Mouse (Mus musculus): ENCODE data around the gene Clybl. TPM values are rescaled to one million over a fixed set of nuclear protein-coding genes. Genes with fewer than 3 reads are reported as not detected.

Clybl gene
- polyA plus RNA-seq, 1 experiment from 2014 or later: 21.6 TPM

DNA sequence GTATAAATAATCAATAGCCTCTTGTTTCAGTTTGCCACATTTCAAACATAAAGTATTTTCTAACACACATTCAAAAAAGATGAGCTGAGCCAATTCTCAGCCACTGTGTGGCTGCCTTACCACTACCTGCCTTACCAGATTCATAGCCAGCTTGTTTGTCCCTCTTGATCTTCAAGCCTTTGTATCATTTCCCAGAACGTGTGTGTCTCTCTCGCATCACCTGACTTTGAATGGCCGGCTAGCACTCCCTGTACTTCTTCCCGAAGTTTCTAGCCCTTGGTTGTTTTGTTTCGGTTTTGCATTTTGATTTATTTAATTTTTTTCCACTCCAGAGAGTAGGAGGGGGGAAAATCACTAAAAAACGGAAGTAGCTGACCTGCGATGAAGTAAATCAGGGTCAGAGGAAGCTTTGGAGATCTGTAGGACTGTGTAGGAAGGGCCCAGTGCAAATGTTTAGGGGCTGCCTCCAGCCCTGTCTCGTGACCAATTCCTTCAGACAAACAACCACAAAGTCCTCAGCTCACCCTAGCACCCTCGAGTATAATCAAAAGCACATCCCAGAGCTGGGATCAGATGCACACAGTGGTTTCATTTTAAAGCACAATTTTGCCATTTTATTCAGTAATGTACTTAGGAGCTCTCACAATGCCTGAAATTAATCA is 195.1 kb downstream of the Clybl start:
- WGBS: 53% methylated on average over 9 of the region's 9 CpGs
- Histone ChIP-seq H3K36me3 (ENCODE audit: control insufficient read depth, insufficient read depth, low read length) (no peaks in the 10 kb centered on the region), H3K4me2 (ENCODE audit: low read length) (peak overlapping the region; percentile 33), H3K9me3 (ENCODE audit: control insufficient read depth, low read length) (no peaks in the 10 kb centered on the region), H3K4me3 (ENCODE audit: low read length) (no peak overlapping the region), H3K9ac (ENCODE audit: low read depth, low read length) (0 out of 2 replicates have a peak overlapping the region, but pooled peaks have one; percentile 1), H3K27me3 (replicated peaks; ENCODE audit: control insufficient read depth, insufficient read depth, low read length) (peaks cover 6% of the 10 kb centered on the region), H3K4me1 (ENCODE audit: control insufficient read depth, insufficient read depth, low read depth, low read length) (peaks cover 3% of the 10 kb centered on the region), H3K27ac (ENCODE audit: low read depth, low read length) (peak overlapping the region; percentile 33)
- ATAC-seq: no peak

DNA sequence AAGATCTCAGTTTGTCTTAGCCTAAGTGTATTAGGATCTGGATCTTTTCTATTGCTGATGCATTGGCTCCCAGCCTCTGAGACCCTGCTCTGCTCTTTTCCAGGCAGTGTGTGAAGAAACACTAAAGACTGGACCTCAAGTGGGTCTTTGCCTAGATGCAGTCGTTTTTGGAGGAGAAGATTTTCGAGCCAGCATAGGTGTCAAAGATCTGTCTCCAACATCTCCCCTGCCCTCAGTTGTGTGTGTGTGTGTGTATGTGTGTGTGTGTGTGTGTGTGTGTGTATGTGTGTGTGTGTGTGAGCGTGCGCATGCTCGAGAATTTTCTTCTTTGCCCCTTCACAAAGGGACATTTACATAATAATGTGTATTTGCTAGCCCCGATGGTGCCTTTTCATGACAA is 196.2 kb downstream of the Clybl start:
- no peaks in the 10 kb centered on the region for H3K36me3 ChIP-seq (ENCODE audit: control insufficient read depth, insufficient read depth, low read length)
- H3K27me3 ChIP-seq (replicated peaks; ENCODE audit: control insufficient read depth, insufficient read depth, low read length): peaks cover 4% of the 10 kb centered on the region
- H3K9me3 ChIP-seq (ENCODE audit: control insufficient read depth, low read length): no peaks in the 10 kb centered on the region
- H3K27ac ChIP-seq (ENCODE audit: low read depth, low read length): peak overlapping the region; percentile 34; the same call in 1 of the 2 replicates
- peaks cover 3% of the 10 kb centered on the region for H3K4me1 ChIP-seq (ENCODE audit: control insufficient read depth, insufficient read depth, low read depth, low read length)
- no peak for ATAC-seq
- no peak overlapping the region for H3K4me3 ChIP-seq (ENCODE audit: low read length)
- H3K9ac ChIP-seq (ENCODE audit: low read depth, low read length): peak overlapping the region; percentile 22; the same call in 1 of the 2 replicates
- H3K4me2 ChIP-seq (ENCODE audit: low read length): 0 out of 2 replicates have a peak overlapping the region, but pooled peaks have one; percentile 7
- 39% methylated on average over 6 of the region's 6 CpGs for WGBS

DNA sequence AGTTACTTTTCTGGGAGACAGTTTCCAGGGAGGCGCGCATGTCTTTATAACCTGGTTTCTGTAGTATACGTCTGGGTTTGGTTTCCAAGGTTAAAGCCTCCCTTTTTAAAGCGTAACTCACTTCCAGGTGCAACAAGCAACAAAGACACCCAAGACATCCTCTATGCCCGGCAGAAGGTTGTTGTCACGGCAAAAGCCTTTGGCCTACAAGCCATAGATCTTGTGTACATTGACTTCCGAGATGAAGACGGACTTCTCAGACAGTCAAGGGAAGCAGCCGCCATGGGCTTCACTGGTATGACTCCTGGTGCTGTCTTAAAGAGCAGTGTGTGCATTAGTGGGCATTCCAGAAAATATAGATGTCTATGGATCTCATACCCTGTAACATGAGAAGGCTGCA is 197.6 kb downstream of the Clybl start:
- H3K27ac ChIP-seq (ENCODE audit: low read depth, low read length): peak overlapping the region; percentile 34; the same call in 1 of the 2 replicates
- H3K27me3 ChIP-seq (replicated peaks; ENCODE audit: control insufficient read depth, insufficient read depth, low read length): peaks cover 4% of the 10 kb centered on the region
- H3K4me1 ChIP-seq (ENCODE audit: control insufficient read depth, insufficient read depth, low read depth, low read length): no peaks in the 10 kb centered on the region; the same call in 1 of the 2 replicates
- H3K4me3 ChIP-seq (ENCODE audit: low read length): no peak overlapping the region
- no peaks in the 10 kb centered on the region for H3K9me3 ChIP-seq (ENCODE audit: control insufficient read depth, low read length)
- 84% methylated on average over 9 of the region's 9 CpGs for WGBS
- no peak for ATAC-seq
- H3K4me2 ChIP-seq (ENCODE audit: low read length): no peak overlapping the region
- no peaks in the 10 kb centered on the region for H3K36me3 ChIP-seq (ENCODE audit: control insufficient read depth, insufficient read depth, low read length)
- no peak overlapping the region for H3K9ac ChIP-seq (ENCODE audit: low read depth, low read length)

DNA sequence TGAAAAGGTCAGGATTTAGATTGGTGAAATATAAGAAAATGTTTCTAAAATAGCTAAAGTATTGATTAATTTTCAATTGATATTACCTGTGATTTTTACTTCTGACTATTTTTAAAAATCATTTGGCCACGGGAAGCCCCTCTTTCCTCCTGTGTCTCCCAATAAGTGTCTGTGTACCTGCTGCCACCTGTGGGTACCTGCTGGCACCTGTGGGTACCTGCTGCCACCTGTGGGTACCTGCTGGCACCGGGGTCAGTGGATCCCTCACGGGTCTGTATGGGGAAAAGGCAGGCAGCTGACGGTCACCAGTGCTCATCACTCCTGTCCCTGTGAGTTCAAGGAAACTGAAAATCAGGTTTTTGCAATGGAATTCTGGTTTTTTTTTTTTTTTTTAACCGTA is 198.5 kb downstream of the Clybl start:
- no peak for ATAC-seq
- Histone ChIP-seq H3K4me2 (ENCODE audit: low read length) (no peak overlapping the region), H3K9me3 (ENCODE audit: control insufficient read depth, low read length) (no peaks in the 10 kb centered on the region), H3K36me3 (ENCODE audit: control insufficient read depth, insufficient read depth, low read length) (no peaks in the 10 kb centered on the region), H3K9ac (ENCODE audit: low read depth, low read length) (no peak overlapping the region), H3K27ac (ENCODE audit: low read depth, low read length) (no peak overlapping the region; the same call in 1 of the 2 replicates), H3K4me1 (ENCODE audit: control insufficient read depth, insufficient read depth, low read depth, low read length) (no peaks in the 10 kb centered on the region), H3K27me3 (replicated peaks; ENCODE audit: control insufficient read depth, insufficient read depth, low read length) (peaks cover 4% of the 10 kb centered on the region), H3K4me3 (ENCODE audit: low read length) (no peak overlapping the region)
- 90% methylated on average over 5 of the region's 5 CpGs for whole genome bisulfite sequencing

DNA sequence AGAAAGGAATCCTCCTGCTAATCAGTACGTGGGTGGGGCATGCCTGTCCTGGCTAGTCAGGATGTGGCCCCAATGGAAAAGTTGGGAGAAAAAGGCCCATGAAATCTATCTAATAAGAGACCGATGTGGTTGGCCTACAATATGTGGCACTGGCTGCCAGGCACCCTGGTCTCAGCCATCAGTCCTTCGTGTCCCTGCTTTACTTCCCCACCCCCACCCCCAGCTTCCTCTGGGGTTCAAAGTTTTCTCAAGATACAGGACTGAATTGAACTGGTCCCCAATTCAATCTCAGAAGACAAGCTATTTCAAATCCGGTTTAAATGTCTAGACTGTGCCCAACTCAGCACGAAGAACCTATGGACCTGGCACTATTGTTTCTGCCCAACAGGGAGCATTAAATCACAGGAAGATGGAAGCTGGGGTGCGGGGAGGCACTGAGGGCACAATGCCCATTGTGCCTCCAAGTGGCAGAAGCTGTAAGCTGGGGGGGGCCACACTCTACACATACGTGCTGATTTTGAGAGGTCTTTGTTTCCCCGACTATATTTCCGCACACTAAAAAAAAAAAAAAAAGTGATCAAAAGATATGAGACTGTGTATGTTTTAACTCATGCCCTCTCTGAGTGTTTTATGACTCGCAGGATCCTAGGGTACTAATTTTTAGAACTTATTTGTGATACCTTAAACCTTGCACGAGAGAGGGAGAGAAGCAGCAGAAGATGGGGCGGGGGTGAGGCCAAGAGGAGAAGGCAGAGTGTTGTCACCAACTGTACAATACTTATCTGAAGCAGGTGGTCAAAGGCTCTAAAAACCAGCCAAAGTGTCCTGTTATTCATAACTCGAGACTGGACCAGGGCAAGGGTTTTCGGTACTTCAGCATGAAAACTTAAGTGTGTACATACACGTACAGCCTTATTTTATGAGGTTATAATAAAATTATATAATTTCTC is 199.7 kb downstream of the Clybl start:
- H3K9me3 ChIP-seq (ENCODE audit: control insufficient read depth, low read length): no peaks in the 10 kb centered on the region
- no peaks in the 10 kb centered on the region for H3K36me3 ChIP-seq (ENCODE audit: control insufficient read depth, insufficient read depth, low read length)
- H3K27me3 ChIP-seq (replicated peaks; ENCODE audit: control insufficient read depth, insufficient read depth, low read length): peaks cover 4% of the 10 kb centered on the region
- no peak overlapping the region for H3K9ac ChIP-seq (ENCODE audit: low read depth, low read length)
- H3K27ac ChIP-seq (ENCODE audit: low read depth, low read length): peak overlapping the region; percentile 61
- no peak overlapping the region for H3K4me2 ChIP-seq (ENCODE audit: low read length)
- WGBS: 52% methylated on average over 15 of the region's 15 CpGs
- ATAC-seq: peak; percentile 87
- no peak overlapping the region for H3K4me3 ChIP-seq (ENCODE audit: low read length)
- H3K4me1 ChIP-seq (ENCODE audit: control insufficient read depth, insufficient read depth, low read depth, low read length): no peaks in the 10 kb centered on the region

DNA sequence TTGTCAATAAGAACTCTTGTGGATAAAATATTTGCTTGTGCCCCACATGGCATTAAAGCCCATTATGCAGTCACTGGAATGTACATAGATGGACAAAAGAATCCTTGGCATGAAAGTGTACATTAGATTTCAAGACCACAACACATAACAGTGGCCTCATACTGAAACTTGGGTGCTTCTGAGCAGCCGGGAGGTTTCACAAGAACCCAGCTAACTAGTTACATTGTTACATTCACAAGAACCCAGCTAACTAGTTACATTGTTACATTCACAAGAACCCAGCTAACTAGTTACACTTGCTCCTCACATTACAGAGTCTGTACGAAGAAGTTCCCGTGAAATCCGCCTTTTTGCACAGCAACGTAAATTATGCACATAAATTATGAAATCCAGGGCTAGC is 200.8 kb downstream of the Clybl start:
- Histone ChIP-seq H3K27me3 (replicated peaks; ENCODE audit: control insufficient read depth, insufficient read depth, low read length) (peaks cover 2% of the 10 kb centered on the region), H3K27ac (ENCODE audit: low read depth, low read length) (0 out of 2 replicates have a peak overlapping the region, but pooled peaks have one; percentile 39), H3K36me3 (ENCODE audit: control insufficient read depth, insufficient read depth, low read length) (no peaks in the 10 kb centered on the region), H3K9ac (ENCODE audit: low read depth, low read length) (no peak overlapping the region), H3K4me3 (ENCODE audit: low read length) (no peak overlapping the region), H3K9me3 (ENCODE audit: control insufficient read depth, low read length) (no peaks in the 10 kb centered on the region), H3K4me2 (ENCODE audit: low read length) (peak overlapping the region; percentile 25; the same call in 1 of the 2 replicates), H3K4me1 (ENCODE audit: control insufficient read depth, insufficient read depth, low read depth, low read length) (no peaks in the 10 kb centered on the region)
- no peak for ATAC-seq
- 60% methylated on average over 5 of the region's 5 CpGs for WGBS

DNA sequence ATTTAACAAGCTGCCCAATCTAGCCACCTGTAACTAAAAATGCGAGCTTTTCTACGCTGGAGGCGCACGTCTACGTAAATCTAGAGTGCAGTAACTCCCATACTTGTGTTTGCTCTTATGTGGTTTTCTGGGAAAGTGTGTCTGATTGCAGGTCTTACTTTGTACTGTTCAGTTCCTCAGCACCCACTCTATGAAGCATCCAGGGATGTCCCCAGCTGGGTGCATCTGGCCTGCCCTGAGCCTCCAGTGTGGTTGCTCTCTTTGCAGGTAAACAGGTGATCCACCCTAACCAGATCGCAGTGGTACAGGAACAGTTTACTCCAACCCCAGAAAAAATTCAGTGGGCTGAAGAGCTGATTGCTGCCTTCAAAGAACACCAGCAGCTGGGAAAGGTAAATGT is 202.4 kb downstream of the Clybl start:
- H3K9me3 ChIP-seq (ENCODE audit: control insufficient read depth, low read length): no peaks in the 10 kb centered on the region
- no peaks in the 10 kb centered on the region for H3K36me3 ChIP-seq (ENCODE audit: control insufficient read depth, insufficient read depth, low read length)
- H3K4me1 ChIP-seq (ENCODE audit: control insufficient read depth, insufficient read depth, low read depth, low read length): no peaks in the 10 kb centered on the region
- no peak overlapping the region for H3K4me3 ChIP-seq (ENCODE audit: low read length)
- H3K4me2 ChIP-seq (ENCODE audit: low read length): peak overlapping the region; percentile 25; the same call in 1 of the 2 replicates
- 84% methylated on average over 6 of the region's 6 CpGs for WGBS
- H3K27me3 ChIP-seq (replicated peaks; ENCODE audit: control insufficient read depth, insufficient read depth, low read length): peaks cover 2% of the 10 kb centered on the region
- no peak overlapping the region; the same call in 1 of the 2 replicates for H3K9ac ChIP-seq (ENCODE audit: low read depth, low read length)
- ATAC-seq: no peak
- peak overlapping the region; percentile 73 for H3K27ac ChIP-seq (ENCODE audit: low read depth, low read length)

DNA sequence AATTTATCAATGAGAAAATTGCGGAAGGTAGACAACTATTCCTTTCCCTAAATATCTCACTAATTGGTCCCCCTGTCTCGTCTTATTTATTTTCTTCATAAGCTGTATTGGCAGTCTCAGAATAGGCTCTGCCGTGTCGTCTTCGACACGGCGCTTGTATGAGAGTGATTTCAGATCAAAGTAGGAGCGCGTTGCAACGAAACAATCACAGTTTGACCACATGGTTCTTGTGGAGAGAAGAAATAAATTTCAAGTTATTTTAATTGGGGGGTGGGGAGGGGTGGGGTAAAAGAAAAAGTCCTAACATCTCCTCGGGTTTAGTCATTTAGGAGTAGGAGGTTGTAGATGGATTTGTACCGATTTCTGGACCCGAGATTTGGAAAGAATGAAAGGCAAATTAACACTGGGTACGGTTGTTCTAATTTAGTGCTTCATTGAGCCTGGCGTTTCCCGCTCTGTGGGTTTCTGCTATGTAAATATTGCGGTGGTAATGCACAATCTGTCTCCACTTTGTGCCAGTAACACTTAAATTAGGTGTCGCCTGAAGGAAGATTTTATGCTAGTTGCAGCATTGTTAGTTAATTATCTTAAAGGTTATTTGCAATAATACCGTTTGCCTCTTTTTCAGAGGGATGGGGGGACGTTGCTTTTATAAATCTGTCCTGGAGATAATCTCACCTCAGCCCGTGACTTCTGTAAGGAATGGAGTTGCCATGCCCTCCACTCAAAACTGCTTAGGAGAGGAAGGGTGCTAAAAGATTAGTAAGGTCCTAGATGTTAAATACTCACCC is 203.1 kb downstream of the Clybl start:
- Histone ChIP-seq H3K27ac (ENCODE audit: low read depth, low read length) (peak overlapping the region; percentile 73), H3K4me1 (ENCODE audit: control insufficient read depth, insufficient read depth, low read depth, low read length) (no peaks in the 10 kb centered on the region), H3K4me2 (ENCODE audit: low read length) (peak overlapping the region; percentile 25), H3K27me3 (replicated peaks; ENCODE audit: control insufficient read depth, insufficient read depth, low read length) (peaks cover 3% of the 10 kb centered on the region), H3K4me3 (ENCODE audit: low read length) (no peak overlapping the region), H3K36me3 (ENCODE audit: control insufficient read depth, insufficient read depth, low read length) (no peaks in the 10 kb centered on the region), H3K9ac (ENCODE audit: low read depth, low read length) (no peak overlapping the region), H3K9me3 (ENCODE audit: control insufficient read depth, low read length) (no peaks in the 10 kb centered on the region)
- WGBS: 37% methylated on average over 21 of the region's 21 CpGs
- ATAC-seq: no peak

Measured in hindbrain, embryonic 16.5 days (tissue).